Mouse (Mus musculus) heart, adult 11 months (tissue): Measurements from ENCODE around the gene Pogz.

Experiments
- DNase-seq: peaks from one replicate; pipeline ENCODE4 v3.0.0; 2022

The Pogz gene

DNA sequence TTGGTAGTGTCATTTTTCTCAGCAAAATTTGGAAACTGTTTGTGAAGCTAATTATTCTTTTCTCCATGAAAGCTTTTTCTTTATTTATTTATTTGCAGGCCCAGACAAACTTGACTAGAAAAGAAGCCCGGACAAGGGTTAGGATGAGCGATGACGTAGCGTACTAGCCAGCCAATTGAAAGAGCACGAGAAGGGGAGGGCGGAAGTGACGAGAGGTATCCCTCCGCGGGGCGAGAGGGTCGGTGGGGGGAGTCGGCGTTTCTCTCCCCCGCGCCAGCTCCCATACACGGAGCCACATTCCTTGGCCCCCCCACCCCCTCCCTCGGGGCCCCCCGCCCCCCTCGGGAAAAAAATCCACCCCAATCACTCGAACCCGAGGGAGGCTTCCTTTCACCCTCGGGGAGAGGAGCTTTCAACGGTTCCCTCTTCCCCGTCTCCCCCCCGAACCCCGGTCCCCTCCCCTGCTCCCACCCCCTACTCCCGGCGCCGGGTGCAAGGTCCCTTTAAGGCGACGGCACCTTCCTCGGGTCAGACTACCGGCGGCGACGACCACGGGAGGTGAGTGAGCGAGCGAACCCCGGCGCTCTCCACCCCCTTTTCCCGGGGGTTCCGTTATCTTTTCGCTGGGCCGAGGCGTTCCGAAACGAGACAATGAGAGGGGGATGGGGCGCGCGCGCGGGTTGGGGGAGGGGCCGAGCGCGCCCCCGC, at the start of gene Pogz:
TSS of gene Pogz (plus strand) at position 385 of the 708 bp plus-strand sequence.
- peak; percentile 100 for DNase-seq

DNA sequence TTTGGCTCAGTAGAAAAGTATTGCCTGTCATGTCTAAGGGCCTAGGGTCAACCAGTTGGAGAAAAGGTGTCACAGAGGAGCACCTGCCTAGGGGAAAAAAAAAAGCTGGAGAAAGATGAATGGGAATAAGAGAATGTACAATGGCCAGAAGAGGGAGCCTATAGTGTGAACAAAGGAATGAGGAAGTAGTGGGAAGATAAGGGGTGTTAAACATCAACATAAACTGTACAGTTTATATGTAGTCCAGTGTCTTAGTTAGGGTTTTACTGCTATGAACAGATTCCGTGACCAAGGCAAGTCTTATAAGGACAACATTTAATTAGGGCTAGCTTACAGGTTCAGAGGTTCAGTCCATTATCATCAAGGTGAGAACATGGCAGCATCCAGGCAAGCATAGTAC, 48.3 kb upstream of the Pogz start:
- no peak for DNase-seq

DNA sequence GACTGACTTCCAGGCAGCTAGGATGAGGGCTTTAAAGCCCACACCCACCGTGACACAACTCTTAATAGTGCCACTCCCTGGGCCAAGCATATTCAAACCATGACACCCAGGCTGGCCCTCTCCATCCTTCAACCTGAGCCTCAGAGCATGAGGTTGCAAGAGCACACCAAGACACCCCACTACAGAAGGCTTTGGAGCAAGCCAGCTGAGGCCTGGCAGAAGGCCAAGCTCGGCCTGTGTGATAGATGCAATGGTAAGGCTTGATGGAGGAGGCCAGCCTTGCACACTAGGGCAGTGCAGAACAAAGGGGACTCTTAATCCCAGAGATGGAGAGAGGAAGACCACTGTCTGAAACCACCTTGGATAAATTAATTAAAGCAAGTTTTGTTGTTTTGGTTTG, 47.9 kb upstream of the Pogz start:
- no peak for DNase-seq

DNA sequence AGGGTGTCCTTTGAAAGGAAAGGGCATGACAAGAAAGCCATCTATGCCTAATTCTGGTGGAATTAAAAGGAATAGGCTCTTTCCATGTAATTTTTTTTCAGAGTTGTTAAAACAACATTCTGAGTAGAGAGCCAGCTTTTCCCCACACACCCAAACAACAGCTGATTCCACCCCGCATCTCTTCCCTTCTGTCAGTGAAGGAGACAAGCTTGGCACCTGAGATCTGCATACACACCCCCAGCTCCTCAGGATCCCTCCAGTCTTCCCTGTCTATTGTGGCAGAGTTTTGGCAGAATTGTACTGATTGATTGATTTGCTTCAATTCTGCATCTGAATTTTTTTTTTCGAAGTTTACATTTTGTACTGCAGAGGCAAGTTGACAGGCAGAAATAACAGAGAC, 45.1 kb upstream of the Pogz start:
- no peak for DNase-seq

DNA sequence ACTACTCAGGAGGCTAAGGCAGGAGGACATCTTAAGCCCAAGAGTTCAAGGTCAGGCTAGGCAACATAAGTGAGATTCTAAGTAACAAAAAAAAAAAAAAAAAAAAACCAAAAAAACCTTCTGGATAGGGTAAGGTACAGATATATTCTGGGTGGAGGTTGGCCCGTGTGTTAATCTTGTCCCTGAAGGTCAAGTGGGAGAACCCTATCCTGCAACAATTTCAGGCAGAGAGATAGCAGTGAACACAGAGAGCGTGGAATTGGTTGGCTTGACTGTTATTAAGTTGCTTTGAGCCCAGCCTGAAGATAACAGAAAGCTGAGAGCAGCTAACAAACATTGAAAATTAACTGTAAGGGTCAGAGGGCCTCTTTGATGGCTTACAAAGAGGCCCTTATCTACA, 43.7 kb upstream of the Pogz start:
- DNase-seq = no peak

DNA sequence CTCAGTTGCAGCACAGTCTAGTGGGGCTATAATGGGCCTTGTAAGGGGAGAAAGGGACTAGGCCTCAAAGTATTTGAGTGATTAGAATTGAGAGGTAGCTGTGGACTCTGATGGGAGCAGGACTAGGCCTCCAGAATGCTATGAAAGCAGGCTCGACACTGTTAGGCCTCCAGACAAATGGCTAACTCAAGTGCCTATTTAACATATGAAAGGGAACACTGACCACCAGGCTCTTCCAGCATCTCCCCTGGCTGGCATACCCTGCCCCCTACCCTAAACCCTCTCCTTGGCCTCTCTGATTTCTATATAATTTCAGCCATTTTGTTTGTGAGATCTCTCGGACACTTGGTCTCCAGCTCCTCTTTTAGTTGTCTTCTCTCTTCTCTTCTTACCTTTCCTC, 43.0 kb upstream of the Pogz start:
- no peak for DNase-seq

DNA sequence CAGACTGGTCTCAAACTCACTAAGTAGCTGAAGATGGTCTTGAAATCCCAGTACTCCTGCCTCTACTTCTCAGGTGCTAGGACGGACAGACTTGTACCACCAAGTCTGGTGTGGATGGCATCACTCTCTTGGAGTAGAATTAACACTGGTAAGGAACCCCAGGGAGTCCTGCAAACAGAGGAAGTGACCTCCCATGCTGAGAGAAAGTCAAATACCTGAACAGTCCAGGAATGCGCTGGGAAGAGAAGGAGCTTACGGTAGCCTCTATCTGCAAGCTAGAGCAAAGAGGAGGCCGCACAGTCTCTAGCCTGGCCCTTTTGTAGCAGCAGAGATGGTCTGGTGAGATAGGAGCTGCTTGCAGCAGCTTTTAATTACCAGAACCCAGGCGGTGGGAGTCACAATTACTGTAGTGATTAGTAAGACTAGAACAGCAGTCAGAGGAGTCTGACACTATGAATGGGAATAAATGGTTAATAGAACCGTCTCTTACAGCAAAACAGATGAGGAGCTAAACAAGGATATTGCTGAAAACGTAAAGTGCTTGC, 41.7 kb upstream of the Pogz start:
- no peak for DNase-seq

DNA sequence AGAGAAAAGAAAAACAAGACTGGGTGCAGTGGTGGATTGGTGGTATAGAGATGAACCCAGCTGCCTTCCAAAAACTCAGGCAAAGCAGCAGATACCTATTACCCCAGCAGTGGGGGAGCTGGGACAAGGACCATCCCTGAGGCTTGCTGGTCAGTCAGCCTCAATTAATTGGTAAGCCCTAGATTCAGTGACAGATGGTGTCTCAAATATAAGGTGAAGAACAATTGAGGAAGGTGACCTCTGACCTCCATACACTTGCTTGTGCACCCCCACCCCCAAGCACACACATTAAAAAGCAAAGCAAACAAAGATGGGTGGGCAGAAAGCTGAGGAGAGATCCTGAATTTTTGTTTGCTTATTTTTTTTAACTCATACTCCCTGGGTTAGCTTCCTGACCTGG, 41.2 kb upstream of the Pogz start:
- DNase-seq = no peak

DNA sequence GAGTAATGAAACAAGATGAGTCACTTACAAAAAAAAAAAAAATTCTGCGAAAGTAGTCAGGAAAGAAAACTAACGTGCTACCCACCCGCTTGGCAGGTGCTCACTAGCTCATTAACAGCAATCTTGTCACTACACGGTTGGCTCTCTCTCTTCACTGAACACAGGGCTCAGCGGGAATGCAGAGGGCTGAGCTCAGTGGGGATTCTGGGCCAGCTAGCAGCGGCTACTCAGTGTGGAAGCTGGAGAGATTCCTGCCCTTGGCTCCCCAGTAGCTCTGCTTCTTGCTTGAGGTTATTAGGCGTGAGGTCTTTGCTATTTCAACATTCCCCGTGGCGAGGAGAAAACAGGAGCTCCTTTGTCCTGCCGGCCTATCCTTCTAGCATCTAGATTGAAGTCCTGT, 33.2 kb upstream of the Pogz start:
- DNase-seq = no peak

DNA sequence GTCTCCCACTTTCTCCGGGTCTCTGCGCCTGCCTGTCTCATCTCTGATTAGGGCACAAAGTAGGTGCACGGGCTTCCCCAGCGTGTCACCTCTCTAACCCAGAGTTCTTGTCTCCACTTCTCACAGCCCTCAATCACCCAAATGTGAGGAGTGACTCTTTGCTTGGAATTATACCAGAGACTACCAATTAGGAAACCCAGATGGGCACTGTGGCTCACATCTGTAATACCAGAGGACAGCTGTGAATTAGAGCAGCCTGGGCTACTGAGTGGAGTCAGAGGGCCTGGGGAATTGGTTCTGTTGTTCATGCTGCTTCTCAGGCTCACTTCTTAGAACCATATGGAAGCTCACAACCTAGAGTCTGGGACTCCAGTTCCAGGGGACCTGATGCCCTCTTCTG, 32.4 kb upstream of the Pogz start:
- no peak for DNase-seq

DNA sequence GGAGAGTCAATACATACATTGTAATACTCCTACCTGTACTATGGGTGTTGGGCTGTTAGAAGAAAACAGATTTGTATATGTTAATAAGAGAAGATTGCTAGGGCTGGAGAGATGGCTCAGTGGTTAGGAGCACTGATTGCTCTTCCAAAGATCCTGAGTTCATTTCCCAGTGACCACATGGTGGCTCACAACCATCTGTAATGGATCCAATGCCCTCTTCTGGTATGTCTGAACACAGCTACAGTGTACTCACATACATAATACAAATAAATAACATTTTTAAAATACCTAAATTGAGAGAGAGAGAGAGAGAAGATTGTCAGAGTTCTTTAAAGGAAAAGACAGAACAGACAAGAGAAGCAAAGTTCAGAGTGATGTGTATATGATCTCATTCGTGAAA, 29.1 kb upstream of the Pogz start:
- peak; percentile 6 for DNase-seq

DNA sequence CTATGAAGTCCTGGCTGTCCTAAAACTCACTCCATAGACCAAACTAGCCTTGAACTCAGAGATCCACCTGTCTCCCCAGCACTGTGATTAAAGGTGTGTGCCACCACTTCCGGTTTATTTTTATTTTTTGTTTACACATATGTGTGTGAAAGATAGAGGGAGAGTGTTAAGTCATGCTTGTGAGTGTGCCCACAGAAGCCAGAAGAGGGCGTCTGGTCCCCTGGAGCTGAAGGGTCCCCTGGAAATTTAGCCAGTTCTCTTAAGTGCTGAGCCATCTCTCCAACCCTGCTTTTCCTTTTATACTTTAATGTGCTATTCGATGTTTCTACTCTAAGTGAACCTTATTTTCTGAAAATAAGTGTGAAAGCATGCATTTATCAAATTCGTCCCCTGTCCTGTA, 25.7 kb upstream of the Pogz start:
- DNase-seq = peak; percentile 79

DNA sequence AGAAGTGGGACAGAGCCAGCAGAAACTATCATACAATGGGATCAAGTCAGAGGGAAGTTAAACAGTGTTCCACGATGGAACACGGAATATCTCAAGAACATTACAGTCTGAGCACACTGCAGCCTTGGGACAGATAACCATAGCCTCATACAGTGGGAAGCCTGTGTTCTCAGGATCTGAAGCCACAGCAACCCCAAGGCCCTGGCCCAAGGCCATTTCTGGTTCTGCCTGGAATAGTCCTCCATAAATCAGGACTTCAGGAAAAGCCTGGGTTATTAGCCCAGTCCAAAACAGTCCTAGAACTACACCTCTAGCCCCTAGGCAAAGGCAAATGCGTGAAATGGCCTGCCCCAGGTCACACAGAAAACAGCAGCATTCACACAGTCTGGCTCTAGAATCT, 23.7 kb upstream of the Pogz start:
- DNase-seq = peak; percentile 67

DNA sequence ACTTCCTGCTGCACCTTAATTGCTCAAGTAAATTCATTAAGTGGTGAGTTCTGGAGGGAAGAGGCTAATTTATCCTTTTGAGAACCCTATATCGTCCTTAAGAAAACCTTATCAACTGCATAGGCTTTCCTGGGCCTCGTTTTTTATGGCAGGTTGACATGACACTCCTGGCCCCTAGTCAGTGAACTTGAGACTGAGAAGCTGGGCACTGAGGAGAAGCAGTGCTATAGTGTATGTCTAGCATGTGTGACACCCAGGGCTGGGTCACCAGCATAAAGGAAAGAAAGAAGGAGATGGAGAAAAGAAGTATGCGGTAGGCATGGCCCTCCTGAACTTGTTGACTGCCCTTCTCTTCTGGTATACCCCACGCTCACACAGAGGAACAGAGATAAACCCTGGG, 23.3 kb upstream of the Pogz start:
- DNase-seq = no peak

DNA sequence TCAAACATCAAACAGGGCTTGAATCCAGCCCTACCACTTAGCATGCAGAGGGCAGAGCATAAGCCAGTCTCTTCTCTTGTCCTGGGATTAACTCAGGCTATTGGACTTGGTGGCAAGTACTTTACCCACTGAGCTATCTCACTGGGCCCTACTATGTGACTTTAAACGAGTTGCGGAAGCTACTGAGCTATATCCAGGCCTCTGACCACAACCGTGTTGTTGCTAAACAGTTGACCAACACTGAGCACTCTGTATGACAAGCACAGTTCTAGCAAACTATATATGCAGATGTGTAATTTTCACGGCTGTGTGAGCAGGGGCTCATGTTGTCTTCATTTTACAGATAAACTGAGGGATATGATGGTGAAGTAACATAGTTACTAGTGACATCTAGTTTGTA, 22.7 kb upstream of the Pogz start:
- DNase-seq = peak; percentile 79

DNA sequence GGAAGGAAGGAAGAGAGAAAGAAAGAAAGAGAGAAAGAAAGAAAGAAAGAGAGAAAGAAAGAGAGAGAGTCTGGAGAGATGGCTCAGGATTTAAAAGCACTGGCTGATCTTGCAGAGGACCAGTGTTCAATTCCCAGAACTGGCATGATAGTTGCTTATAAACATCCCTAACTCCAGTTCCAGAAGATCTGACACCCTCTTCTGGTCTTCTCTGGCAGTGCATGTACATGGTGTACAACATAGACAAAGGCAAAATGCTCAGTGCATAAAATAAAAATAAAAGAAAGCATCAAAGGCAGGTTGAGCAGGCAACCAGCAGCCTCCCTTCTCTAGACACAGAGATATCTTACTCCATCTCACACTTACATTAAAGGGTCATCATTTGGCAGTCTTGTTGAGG, 21.8 kb upstream of the Pogz start:
- DNase-seq = no peak

DNA sequence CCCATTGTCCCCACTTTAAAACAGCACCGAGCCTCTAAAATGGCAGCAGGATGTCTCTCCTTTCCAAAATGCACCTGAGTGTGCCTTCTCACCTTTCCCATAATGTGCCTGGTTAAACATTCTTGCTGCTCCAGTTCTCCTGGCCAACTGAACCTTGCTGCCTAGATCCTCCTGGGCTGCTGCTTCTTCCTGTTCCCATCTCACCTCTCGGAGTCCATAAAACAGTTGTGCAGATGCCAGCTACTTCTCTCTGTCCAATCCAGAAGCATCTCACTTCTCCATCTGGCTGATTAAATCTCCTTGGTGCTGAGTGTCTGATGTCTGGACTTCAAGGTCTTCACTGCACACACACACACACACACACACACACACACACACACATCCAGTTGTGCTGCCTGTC, 19.6 kb upstream of the Pogz start:
- peak; percentile 74 for DNase-seq

DNA sequence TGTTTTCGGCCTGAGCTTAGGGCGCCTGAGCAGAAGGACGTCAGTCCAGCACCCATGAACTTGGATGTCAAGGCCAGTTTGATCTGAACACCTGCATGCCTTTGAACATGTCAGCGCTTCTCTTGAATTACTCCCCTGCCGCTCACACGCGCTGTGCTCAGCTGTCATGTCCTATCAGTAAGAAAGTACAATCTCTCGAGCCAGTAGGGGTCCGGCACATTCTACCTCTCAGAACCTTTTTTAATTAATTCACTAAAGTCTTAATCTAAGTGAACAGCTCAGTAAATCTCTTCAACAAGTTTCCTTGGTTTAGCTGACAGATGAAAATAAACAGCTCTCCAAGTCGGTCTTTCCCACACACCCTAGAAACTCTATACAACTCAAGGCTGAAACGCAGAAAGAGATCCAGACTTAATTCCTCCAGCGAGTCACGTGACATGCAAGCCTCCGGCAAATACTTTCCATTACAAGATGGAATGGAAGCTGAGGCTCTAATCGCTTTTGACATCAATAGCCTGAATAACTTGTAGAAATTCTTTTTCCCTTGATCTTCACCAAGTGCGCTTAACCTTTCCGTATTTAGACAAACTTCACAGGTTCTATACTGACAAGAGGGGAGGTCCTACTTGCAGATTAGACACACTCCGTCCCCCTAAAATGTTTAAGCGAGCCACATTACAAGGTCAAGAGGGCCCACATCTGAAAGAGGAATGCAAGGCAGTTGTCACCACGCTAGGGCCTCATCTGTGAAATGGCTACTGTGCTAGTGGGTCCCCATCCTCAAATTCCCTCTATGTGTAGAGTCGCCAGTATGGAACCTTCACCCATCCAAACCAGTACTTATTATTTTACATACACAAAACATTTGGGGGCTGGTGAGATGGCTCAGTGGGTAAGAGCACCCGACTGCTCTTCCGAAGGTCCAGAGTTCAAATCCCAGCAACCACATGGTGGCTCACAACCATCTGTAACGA, 17.6 kb upstream of the Pogz start:
- DNase-seq = peak; percentile 66

DNA sequence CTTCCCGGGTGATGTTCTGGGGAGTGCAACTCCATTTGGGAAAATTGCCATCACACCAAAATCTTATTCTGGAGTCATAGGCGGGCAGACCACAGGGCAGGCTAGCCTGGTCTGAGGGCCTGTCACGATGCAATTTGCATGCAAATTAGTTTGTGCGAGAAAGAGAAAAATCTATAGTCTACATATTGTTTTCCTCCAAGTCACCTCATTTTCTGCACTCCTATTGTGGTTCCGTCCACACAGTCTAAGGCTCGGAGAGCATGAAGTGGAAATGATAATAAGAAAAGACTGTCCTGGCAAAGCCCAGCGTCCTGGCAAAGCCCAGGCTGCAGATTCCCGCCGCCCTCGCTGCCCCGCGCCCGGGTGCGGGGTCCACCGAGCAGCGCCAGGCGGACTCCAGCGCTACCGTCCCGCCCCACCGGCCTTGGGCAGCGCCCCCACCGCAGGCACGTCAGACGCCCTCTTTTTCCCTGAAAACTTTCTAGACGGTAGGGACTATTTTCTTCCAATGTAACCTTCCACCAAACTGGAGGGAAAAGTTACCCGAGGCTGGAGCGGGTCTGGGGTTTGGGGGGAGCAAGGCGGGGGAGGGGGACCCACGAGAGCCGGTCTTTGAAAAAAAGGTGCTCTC, 16.2 kb upstream of the Pogz start:
- DNase-seq = peak; percentile 95

DNA sequence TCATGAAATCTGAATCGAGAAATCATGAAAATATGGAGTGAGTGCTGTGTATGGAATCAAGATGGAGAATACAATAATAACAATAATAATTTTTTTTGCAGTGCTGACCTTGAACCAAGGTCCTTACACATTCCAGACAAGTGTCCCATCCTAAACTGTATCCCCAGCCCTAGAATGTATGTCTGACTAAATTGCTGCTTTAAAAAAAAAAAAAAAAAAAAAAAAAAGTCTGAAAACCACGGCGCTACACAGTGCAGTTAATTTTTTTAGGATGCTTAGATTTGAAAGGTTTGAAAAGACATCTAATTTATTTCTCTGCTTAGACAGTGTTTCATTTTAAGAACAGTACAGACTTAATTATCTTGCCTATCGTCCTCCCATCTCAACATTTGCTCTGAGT, 15.3 kb upstream of the Pogz start:
- DNase-seq = no peak

DNA sequence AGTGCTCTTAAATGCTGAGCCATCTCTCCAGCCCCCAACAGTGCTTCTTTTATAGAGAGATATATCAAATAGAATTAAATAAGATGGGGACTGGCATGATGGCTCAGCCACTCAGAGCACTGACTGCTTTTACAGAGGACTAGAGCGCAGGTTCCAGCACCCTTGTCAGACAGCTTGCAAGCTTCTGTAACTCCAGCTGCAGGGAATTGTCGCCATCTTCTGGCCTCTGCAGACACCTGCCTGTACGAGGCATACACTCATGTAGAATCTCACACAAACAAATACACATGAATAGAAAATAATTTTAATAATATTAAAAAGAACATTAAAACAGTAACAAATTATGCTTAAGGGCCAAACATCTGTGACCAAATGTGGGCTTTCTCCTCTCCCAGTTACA, 13.3 kb upstream of the Pogz start:
- peak; percentile 48 for DNase-seq

DNA sequence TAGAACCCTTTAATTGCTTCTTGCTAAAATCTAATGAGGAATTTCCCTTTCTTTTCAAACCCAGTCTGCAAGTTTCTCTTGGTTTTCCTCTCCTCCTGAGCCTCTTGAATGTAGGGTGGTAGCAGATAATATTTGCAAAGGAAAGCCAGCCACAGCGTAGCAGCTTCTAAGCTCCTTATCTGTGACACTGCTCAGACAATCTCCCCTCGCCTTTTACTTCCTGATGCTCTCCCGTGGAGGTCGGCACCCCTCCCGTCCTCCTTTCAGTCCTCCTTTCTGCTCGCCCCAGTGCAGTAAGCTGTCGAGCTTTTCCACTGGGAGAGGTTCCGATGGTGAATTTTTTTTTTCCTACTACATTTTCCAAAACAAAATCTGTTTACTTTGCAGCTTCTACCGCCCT, 5.3 kb upstream of the Pogz start:
- no peak for DNase-seq

DNA sequence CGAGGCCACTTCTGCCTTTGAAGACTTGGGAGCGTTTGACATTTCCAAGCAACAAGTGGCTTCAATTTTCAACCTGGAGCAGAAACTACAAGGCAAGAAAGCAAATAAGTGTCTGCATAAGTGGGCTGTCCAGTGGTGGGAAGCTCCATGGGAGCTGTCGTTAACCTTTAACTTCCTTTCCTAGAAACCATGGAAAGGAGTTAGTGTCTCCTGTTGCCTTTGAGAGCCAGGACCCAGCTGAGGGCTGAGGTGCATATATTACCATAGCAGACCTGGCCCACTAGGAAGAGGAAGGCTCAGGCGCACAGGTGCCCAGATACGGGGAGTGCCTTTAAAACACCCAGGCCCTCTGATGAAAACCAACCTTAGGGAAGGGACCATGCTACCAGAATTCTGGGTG, 4.7 kb upstream of the Pogz start:
- DNase-seq = peak; percentile 64

DNA sequence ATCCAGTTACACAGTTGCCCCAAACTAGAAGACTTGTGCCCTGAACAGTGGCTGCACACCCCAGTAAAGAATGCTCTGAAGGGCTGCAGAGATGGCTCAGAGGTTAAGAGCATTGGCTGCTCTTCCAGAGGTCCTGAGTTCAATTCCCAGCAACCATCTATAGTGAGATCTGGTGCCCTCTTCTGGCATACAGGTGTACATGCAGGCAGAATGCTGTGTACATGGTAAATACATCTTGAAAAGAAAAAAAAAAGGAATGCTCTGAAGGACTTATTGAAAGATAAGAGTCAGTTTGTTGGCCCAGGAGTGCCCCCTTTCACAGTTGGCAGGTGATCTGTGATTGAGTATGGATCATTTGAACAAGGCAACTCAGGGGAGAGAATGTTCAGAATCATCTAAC, 4.0 kb upstream of the Pogz start:
- DNase-seq = peak; percentile 45
